Mouse (Mus musculus): ENCODE results near the gene Pigc.

Gene Pigc

GRCm38 (mm10) chr1:162008208-162008607 lies 39.2 kb downstream of the Pigc start:
- no peak for DNase-seq (ENCODE audit: low spot score in 2 of 2)

- no peak for DNase-seq (ENCODE audit: low spot score in 2 of 2)
Observed at GRCm38 (mm10) chr1:162008631-162009067, 39.7 kb downstream of the Pigc start.

- no peak for DNase-seq (ENCODE audit: low spot score in 2 of 2)
Observed at GRCm38 (mm10) chr1:162009086-162009485, 40.1 kb downstream of the Pigc start.

- no peak for DNase-seq (ENCODE audit: low spot score in 2 of 2)
Observed at GRCm38 (mm10) chr1:162011523-162012245, 42.7 kb downstream of the Pigc start.

DNA sequence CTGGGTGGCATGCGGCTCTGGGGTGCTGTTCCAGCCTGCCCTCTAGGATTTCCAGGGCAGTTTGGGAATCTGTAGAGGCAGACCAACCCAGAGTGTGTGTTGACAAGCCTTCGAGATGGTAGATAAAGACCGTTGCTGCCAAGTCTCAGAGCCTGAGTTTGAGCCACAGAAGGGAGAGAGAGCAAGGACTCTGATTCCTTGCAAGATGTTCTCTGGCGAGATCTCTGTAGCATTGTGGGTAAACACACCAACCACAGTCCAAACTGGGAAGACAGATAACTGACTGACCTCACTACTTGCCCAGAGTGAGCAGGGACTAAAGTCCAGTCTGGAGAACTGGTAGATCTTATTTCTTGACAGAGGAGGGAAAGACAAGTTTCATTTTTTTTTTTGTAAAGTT lies 44.6 kb downstream of the Pigc start:
- no peak for DNase-seq (ENCODE audit: low spot score in 2 of 2)

GRCm38 (mm10) chr1:162015247-162015862 lies 46.4 kb downstream of the Pigc start:
- DNase-seq (ENCODE audit: low spot score in 2 of 2), result no peak

GRCm38 (mm10) chr1:162016982-162017381 lies 48.0 kb downstream of the Pigc start:
- no peak for DNase-seq (ENCODE audit: low spot score in 2 of 2)

GRCm38 (mm10) chr1:162017975-162018600 lies 49.1 kb downstream of the Pigc start:
- no peak for DNase-seq (ENCODE audit: low spot score in 2 of 2)

GRCm38 (mm10) chr1:162018601-162018977 lies 49.6 kb downstream of the Pigc start:
- no peak for DNase-seq (ENCODE audit: low spot score in 2 of 2)

GRCm38 (mm10) chr1:162020303-162020731 lies 51.3 kb downstream of the Pigc start:
- no peak for DNase-seq (ENCODE audit: low spot score in 2 of 2)

- no peak for DNase-seq (ENCODE audit: low spot score in 2 of 2)
Observed at GRCm38 (mm10) chr1:162020766-162021165, 51.8 kb downstream of the Pigc start.

All from spleen, postnatal 36 days (tissue).